Mouse (Mus musculus) frontal cortex, postnatal 25 days (tissue): Measurements from ENCODE around the gene Gm20538.
A peak's percentile ranks its signal among the peaks of the same experiment; 100 is the strongest.

Experiments used
- DNase-seq, 2 experiments: peaks; one replicate each; pipeline ENCODE4 v3.0.0; 2022; ENCODE audit warnings: low spot score in 2 of 2

The Gm20538 gene

DNA sequence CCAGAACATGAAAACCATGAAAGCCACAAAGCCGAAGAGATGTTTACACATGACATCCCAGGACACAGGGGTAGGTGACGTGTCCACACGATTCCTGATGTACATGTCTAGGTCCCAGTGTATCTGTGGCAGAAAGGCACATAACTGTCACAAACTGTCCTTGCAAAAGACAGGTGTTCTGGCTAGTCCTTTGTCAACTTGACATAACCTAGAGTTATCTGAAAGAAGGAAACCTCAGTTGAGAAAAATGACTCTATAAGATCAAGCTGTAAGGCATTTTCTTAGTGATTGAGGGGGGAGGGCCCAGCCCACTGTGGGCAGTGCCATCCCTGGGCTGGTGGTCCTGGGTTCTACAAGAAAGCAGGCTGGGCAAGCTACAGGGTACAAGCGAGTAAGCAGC, at the start of gene Gm20538:
Gene Gm20538 (minus strand): TSS at position 101 of the 400 bp plus-strand sequence.
- DNase-seq: no peak

DNA sequence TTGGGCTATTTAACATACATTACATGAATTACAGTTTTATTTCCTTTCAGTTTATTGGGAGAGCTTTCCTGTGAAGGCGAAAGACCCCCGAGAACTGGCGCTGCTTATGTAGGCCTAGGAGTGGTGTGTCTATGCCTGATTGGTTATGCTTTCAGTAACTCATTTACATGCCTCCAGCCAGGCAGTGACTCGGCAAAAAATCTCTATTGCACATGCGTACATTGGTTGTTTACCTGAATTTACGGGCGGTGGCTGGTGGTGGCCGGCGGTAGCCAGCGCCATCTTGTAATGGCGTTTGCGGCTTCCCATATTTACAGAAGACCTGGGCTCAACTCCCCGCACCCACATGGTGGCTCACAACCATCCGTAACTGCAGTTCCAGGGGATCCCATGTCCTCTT, 41.5 kb upstream of the Gm20538 start:
- DNase-seq: no peak

DNA sequence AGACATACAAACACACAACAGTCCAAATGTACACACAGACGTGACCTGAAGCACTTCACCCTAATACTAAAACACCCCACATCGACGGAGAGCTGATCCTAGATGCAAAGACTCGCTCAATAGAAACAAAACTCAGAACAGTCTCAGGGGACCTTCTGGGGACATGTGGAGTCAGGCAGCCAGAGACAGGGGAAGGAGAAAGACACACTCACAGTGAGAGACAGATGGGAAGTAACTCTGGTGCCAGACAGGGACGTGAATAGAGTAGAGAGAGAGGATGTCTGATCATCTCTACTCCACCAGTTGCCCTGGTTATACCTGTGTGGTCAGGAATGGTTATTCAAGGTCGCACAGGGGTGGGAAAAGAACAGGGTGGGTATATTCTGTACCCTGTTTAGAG, 39.0 kb upstream of the Gm20538 start:
- DNase-seq: no peak

DNA sequence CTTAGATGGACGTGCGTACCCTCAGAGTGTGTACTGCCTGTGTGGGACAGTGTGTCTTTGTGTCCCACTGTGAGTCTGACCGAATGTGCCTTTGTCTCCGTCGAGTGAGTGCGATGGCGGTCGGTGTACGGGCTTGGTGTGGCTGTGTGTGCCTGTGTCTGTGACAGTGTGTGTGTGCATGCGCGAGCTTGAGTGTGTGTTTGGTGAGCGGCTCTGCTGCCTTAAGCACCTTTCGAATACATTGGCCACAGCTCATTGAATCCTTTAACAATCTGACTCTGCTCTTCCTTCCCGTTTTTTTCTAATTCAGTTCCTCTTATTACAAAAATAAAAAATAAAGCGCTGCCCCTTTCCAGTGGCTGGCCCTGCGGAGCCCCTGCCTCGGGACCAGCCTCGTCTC, 38.4 kb upstream of the Gm20538 start:
- no peak for DNase-seq

DNA sequence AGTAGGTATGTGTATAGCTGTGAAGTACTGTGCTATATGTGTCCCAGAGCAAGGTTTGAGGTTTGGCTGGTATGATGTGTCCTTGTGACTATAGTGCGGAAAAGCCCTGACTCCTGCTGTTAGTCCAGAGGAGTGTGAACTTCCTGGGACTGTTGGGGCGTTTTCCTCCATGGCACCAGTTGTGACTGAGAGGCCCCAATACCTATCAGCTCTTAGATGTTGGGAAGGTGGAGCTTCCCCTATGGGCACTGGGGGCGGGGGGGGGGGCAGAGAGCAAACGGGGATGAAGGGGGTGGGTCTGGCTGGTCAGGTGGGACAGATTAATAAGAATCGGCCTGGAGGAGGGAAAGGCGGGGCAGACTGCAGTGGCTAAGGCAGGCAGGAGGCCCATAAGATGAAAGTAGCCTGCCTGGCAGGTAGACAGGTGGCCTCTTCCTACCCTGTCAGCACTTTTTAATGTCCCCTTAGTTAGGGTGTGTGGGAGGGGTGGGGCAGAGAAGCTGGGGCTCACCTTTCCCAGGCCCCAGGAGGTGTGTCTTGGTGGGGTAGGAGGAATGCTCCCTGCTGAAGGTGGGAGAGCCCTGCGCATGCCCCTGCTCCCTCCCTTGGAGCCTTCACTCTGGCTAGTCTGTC, 37.1 kb upstream of the Gm20538 start:
- no peak for DNase-seq

DNA sequence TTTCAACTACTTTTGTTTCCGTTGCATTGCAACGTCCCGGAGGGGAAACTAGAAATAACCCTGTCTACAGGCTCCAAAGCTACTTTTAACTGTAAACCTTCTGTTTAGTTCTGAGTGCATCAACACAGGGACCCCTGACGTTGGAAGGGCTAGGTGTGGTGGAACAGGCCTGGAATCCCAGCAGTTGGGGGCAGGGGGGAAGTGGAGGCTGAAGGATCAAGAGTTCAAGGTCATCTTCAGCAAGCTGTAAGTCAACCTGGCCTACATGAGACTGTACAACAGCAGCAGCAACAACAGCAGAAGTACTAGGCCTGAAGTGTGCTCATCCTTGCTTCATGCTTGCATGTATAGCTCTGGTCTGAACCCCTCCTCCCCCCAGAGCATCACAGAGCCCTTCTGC, 35.4 kb upstream of the Gm20538 start:
- no peak for DNase-seq

DNA sequence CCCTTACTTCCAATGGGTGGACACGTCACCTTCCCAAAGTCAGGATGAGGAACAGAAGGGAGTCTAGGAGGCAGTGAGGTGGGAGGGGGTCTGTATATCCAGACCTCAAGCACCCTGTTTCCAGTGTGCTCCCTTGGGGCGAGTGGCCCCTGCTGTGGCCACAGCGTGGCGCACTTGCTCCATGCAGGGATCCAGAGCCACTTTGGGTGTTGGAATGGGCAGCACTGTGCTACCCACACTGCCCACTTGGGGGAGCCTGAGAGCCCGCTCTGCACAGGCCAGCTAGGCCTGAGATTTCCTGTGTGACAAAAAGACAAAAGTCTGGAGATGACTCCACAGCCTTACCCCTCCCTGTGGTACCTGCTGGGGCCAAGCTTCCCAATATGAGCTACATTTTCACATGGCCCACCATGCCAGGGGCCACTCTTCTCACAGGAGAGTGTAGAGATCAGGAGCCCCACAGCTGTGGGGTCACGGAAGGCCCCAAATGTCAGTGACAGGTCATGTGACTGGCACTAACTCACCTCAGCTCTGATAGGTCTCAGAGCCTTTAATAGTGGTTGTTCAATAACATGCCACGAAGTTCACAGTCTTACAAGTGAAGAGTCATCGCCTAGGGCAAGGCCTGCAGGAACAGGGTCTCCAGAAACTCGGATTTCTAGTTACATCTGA, 30.1 kb upstream of the Gm20538 start:
- peak; percentile 94 to 97 for DNase-seq

DNA sequence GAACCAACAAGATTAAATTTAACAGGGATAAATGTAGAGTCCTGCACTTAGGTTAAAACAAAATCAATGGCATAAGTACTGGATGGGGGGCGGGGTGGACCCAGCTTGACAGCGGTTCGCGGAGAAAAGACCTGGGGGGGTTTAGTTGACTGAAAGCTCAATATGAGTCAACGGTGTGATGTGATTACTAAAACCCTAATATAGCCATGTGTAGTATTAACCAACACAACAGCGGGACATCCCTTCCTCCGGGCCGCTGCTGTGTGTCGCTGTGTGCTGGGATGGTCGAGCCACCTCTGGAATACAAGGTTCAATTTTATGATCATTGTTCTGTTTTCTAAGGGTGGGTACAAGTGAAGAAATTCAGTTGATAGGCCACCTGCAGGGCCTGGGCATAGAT, 29.5 kb upstream of the Gm20538 start:
- no peak for DNase-seq

DNA sequence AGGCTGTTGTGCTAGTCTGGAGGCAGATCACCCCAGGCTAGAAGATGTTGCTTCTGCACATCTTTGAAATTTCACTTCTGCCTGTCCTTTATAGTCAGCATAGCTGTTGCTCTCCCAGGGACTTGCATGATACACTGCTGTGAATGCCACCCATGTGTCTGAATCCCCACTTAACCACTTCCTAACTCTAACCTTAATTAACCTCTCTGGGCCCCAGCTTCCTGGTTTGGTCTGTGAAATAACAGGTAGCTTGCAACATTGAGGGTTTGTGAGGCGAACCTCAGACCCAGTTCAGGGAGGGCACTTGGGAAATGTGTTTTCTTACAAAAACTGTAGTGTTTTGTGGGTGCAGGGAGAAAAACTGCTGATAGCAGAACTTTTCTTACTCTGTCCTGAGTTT, 25.4 kb upstream of the Gm20538 start:
- DNase-seq: no peak

DNA sequence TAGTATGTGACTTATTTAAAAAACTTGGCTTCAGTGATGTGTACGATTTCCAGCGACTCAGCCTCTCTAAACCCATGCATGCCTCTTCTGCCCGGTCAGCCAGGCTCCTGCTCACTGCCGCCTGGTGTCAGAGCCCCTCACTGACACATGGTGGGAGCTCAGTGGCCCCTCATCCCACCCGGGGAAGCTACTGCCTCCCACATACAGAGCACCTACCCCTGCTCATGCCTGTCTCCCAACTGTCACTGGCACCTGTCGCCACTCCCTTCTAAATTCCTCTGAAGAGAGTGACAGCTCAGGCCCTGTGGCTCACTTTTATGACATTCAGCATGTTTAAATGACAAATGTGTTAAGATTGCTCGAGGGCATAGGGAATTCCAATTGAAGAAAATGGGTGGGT, 23.6 kb upstream of the Gm20538 start:
- DNase-seq: no peak

DNA sequence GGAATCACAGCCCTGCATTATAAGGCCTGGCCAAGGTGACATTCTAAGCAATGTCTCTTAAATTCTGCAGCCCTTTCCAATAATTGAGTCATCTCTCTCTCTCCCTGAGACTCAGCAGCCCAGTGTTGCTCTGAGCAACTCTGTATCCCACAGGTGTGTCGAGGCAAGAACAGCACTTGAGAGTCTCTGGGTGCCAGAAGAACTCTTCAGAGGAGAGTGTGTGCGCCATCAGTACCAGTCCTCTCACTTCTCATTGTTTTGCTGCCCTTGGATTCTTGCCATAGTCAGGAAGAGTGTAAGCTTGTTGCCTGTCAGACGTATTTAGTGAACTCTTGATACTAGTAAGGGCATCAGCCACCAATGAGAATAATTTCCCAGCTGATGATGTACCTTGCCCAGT, 15.1 kb upstream of the Gm20538 start:
- no peak for DNase-seq

DNA sequence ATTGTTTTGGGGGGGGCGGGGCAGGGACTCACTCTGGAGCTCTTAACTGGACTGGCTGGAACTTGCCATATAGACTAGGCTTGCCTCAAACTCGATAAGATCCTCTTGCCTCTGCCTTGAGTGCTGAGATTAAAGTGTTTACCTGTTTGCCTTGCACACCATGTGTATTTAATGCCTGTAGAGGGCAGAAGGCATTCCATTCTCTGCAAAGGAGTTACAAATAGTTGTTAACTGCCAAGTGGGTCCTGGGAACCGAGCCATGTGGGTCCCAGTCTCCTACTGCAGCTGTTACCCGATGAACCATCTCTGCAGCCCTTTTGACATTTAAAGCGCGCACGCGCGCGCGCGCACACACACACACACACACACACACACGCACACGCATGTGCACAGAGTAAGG, 11.4 kb upstream of the Gm20538 start:
- DNase-seq: no peak

DNA sequence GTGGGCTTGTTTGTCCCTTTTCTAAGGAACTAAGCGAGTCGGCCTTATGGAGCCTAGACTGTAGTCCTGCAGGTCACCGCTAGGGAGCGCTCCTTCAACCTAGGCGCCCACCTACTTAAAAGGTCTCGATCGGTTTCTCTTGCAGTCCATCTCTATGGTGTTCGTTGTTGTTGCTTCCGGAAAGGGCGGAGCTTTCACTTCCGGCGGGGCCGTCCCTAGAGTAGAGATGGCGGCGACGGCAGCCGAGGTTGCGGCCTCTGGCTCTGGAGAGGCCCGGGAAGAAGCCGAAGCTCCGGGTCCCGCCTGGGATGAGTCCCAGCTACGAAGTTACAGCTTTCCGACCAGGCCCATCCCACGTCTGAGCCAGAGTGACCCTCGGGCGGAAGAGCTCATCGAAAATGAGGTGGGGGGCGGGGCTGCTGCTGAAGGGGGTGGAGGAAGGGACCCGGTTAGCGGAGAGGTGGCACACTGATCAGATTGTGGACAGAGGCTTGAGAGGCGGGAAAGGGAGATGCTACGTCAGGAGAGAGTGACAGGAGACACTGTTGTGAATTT, 10.1 kb upstream of the Gm20538 start, which contains the start of gene Hif1an:
Gene Hif1an (plus strand): TSS at position 199 of the 555 bp plus-strand sequence.
- DNase-seq: peak; percentile 90 to 95

DNA sequence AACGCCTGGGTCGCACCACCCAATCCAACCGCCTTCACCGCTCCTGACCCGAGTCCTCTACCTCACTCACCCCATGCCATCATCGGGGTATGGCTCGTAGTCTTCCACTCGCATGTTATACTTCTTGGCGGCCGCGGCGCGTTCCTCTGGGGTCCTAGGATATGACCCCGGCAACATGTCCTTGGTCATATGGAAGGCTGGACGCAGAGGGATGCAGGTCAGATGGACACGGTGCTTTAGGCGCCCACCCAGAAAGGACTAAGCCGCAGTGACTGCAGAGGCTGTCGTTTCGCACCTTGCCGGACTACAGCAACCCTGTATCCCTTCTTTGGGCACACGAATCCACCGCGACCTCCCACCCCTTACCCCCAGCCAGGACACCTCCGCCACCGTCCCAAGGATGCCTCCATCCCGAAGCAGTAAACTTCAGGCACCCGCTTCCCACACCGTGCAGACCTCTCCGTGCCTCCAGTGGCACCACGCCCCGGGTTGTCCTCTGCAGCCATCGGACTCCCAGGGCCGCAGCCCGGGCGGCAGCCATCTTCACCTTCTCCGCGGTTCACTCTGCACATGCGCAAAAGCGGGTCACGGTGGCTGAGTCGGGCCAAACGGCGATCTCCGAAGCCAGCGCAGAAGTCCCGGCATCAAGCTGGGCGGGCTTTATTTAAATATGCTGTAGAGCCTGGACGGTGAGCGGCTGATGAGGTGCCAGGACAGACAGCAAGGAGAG, 2.4 kb upstream of the Gm20538 start, which contains the start of gene Ndufb8:
Gene Ndufb8 (minus strand): TSS at position 580 of the 730 bp plus-strand sequence.
- peak; percentile 89 to 94 for DNase-seq

DNA sequence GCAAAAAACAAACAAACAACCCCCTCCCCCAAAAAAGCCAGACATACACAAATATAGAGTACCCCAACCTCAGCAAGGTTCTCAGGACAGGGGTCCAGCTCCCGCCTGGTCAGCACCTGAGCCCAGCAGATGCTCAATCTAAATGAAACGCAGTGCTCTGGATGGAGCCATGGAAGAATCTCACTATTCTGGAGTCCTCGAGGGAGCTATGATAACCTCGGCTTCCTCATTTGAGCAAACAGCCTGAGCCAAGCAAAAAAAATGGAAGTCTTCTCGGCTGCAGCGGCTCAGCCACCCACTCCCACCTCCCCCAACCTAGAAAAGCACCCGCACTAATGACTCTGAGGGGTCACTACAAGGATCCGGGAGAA, 1.8 kb upstream of the Gm20538 start:
- DNase-seq: no peak

DNA sequence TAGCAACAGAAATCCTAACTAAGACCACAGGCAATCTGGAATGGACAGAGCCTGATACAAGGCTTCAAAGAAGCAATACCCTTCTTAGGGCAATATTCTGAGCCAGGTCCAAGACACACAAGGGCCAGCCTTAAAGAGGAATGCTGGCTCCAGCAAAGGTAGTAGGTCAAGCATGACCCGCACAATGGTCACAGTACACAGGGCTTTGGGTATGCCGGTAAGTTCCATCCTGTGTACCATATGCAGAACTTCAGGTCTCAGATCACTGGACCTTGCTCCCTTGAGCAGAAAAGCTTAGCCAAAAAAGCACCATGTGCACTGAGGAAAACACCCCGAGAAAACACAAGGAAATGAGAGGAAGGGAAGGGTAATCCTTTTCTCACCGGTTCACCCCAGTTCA, 655 bp upstream of the Gm20538 start:
- DNase-seq: no peak

DNA sequence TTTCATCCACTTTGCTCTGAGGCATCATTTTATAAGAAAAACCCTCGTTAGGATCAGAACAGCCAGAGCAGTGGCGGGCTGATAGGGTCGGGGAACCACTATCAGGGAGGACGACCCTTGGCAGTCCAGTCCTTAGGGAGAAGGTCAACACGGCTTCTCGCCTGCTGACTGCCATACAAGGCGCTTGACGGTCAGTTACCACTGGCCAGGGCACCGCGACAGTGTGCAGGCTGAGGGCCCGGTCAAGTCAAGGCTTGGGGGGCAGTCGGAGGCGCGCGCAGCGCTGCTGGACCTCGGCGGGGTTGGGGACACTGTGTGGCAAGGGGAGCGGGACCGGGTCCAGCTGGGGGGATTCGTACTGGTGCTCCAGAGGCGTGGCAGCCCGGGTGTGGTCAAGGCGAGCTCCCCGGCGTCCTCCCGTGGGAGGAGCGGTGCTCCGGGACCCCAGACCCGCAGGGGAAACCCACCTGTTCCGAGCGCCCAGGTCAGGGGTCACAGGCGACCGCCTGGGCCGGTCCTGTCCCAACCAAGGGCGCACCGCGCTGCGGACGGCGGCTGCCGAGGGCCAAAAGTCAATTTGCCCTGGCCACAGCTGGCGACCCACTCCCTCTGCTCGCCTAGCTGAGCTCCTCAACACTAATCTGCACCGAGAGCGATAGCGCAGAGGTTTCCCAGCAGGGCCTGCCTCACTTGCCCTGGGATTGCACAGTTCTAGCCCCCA, 7.2 kb downstream of the Gm20538 start, which contains the start of gene Sec31b:
Gene Sec31b (minus strand): TSS at position 544 of the 721 bp plus-strand sequence.
- no peak for DNase-seq

DNA sequence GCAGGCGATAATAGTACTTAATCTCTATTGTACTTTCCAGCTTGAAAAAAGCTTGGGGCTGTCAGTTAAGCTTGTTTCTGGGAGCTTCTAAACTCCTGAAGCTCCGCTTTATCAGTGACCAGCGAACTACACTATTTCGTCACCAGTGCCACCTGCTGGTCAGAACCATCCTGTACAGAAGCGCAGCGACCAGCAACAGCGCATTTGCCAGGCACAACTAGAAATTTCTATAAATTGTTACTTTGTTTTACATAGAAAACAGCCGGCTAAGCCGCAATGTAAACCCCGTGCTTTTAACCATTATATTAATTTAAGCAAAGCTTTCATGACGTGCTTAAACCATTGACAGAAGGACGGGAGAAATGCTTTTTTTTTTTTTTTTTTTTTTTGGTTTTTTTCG, 7.9 kb downstream of the Gm20538 start:
- DNase-seq: peak; percentile 36 to 45

DNA sequence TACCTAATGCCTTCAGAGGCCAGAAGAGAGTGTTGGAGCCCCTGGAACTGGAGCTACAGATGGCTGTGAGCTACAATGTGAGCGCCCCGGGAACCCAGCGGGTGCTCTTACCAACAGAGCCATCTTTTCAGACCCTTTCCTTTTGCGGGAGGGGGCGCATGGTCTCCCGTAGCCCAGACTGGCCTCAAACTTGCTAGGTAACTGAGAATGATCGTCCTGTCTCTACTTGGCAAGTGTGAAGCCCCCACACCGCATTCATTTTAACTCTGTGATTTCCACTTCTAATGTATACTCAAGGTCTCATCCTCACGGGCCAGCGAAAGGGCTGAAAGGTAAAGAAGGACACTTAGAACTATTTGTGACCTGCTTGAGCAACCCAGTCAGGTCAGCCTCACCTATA, 8.3 kb downstream of the Gm20538 start:
- DNase-seq: no peak

DNA sequence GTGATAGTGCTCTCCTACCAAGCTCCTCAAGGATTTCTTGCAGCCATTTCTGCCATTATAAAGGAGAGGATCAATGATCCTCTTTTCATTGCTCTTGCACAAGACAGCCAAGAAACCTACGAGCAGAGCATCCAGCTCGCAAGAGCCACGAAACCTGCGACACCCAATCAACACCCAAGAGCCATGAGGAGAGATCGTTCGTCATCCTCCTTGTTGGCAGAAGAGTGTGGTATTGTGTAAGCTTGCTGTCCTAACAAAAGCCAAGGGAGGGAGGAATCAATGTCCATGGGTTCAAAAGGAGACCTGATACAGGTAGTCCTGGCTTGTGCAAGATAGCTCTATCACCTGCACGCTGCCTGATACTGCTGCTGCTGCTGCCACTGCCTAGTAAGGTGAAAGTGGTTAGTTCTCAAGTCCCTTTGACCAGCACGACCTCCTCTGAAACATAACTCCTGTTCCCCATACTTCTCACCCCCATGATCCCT, 9.9 kb downstream of the Gm20538 start:
- DNase-seq: no peak

DNA sequence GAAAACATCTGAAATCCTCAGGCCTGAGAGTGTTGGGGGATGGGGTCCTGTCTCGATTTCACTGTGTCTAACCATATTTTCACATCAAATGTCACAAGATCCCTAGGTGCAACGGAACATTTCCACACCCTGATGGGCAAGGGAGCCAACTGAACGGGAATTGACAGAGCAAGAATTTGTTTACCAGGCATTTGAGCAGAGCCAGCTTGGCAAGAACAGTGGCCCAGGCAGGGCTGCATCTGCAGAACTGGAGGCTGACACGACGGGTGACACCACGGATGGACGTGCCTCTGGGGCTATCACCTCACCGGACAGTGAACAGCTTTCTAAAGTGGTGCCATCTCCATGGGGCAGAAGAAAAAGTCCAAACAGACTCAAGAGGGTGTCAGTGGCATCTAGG, 15.2 kb downstream of the Gm20538 start:
- no peak for DNase-seq

DNA sequence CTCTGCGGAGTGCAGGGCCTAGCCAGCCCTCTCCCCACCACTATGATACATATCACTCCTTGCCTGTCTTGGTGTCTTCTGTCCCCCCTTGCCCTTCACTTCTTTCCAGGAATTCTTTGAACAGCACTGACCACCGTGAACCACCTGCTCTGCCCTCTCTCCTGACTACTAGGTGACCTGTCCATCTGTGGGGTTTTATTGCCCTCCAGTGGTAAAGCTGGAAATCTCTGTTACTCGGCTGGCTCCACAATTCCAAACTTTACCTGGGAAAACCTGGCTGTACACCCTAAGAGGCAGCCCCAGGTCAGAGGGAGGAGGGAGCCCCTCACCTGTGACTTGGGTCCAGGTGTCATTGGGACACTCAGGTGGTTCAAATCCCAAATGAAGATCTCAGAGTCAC, 17.3 kb downstream of the Gm20538 start:
- no peak for DNase-seq
